17 mouse cellular contexts compared by ENCODE assay signal in the genomic region with DNA sequence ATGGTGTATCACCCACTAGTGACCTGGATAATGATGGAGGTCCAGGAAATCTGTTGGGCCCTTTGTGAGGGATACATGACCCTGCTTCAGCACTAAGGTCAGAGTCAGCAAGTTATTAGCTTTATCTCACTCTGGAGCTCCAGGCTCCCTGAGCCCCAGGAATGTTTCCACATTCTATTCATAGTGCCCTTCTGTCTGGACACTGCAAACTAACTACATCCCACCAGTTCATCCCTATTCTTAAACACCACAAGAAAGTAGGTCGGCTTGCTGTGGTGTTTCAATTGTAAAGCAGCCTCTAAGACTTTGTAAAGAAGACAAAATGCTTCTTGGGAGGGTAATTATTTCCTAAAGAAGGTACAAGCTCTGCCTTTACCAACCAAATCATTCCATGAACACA.
"Had no signal": no experiment of that assay in that cellular context is flagged by ENCODE, and none has a peak within 500 bp of the region (broad histone marks: within the 10 kb centered on the region; RNA-seq: fewer than 3 reads in every experiment).

No protein-coding gene starts in this region.

- H3K4me2 ChIP-seq: lung, embryonic 15.5 days; midbrain, embryonic 11.5 days; midbrain, embryonic 13.5 days; midbrain, embryonic 15.5 days; neural tube, embryonic 12.5 days; stomach, embryonic 15.5 days had no signal

- H3K9me3 ChIP-seq: lung, embryonic 15.5 days; midbrain, embryonic 13.5 days; midbrain, embryonic 15.5 days; neural tube, embryonic 12.5 days; stomach, embryonic 15.5 days had no signal

- H3K27me3 ChIP-seq: lung, embryonic 15.5 days; megakaryocyte, embryonic 14.5 days; midbrain, embryonic 13.5 days; midbrain, embryonic 15.5 days; neural tube, embryonic 12.5 days; stomach, embryonic 15.5 days had no signal

- H3K4me1 ChIP-seq: lung, embryonic 15.5 days; megakaryocyte, embryonic 14.5 days; midbrain, embryonic 13.5 days; midbrain, embryonic 15.5 days; neural tube, embryonic 12.5 days; stomach, embryonic 15.5 days had no signal

- H3K9ac ChIP-seq: lung, embryonic 15.5 days; midbrain, embryonic 13.5 days; midbrain, embryonic 15.5 days; neural tube, embryonic 12.5 days; stomach, embryonic 15.5 days had no signal

- H3K4me3 ChIP-seq: lung, embryonic 15.5 days; megakaryocyte, embryonic 14.5 days; midbrain, embryonic 13.5 days; midbrain, embryonic 15.5 days; neural tube, embryonic 12.5 days; stomach, embryonic 15.5 days had no signal

- H3K27ac ChIP-seq: lung, embryonic 15.5 days; macrophage; midbrain, embryonic 13.5 days; midbrain, embryonic 15.5 days; neural tube, embryonic 12.5 days; stomach, embryonic 15.5 days; stomach, postnatal 0 days had no signal

- DNase-seq: lung, adult 2 months; lung, postnatal 14 days; lung, postnatal 36 days; right cerebral cortex, postnatal 14 days; thymus, adult 2 months; thymus, postnatal 25 days; thymus, postnatal 4 days had no signal

- H3K36me3 ChIP-seq: lung, embryonic 15.5 days; midbrain, embryonic 13.5 days; midbrain, embryonic 15.5 days; neural tube, embryonic 12.5 days; stomach, embryonic 15.5 days had no signal

- ATAC-seq: lung, postnatal 0 days; midbrain, embryonic 13.5 days; midbrain, embryonic 15.5 days had no signal
